Mouse (Mus musculus): ENCODE results near the gene Sirt3. TPM values are rescaled to one million over a fixed set of nuclear protein-coding genes. Genes with fewer than 3 reads are reported as not detected.
"Not testable (repeated sequence)": the region's sequence is repeated elsewhere in the genome, so short reads cannot be mapped to it uniquely, and the experiment has no call there.

The Sirt3 gene
- total RNA-seq, 2 experiments from 2014 or later = 26.0 to 31.3 TPM

DNA sequence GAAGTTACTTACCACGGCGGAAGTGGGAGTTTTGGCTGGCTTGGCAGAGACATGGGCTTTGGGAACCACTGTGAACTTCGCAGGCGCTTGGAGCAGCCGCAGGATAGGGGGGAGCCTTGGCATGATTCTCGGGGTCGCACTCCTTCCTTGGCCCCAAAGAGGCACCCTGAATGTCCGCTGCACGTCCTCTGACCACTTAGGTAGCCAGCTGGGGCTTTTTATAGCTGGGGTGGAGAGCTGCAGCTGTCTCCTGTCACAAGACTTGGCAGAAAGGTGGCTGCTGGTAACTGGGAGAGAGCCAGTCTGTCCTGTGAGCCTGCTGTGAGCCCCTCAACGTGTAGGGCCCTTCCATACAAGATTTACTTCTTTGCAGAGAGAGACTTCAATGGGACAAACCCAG, 18.1 kb upstream of the Sirt3 start, which contains the start of gene Cox8b:
Cox8b (minus strand) TSS at position 227 of the 400 bp plus-strand sequence.
- intact Hi-C loops (cut with DNase I) = loop anchor here (10.0 kb wide), 1 partner anchor 275 kb away; the partner anchor contains the start of gene Rnh1
- peak; percentile 21 for DNase-seq

DNA sequence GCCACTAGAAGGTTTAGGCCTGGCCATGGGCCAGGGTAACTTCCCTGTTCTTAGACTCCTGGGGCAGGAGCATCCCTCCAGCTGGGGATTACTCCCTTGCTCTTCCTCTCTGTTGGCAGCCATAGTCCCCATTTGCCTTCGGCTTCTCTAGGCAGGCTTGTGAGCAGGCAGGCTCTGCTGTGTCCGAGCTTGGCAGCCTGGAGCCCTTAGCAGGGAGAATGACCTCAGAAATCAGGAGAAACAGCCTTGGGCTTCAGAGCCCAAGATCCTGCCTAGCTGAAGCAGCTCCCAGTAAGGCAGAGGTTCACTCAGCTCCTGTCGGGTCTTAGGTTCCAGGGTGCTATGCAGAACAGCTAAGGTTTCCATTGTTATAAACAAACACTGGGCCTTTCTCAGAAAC, 17.0 kb upstream of the Sirt3 start:
- intact Hi-C loops (cut with DNase I) = no loop called here
- DNase-seq = no peak

DNA sequence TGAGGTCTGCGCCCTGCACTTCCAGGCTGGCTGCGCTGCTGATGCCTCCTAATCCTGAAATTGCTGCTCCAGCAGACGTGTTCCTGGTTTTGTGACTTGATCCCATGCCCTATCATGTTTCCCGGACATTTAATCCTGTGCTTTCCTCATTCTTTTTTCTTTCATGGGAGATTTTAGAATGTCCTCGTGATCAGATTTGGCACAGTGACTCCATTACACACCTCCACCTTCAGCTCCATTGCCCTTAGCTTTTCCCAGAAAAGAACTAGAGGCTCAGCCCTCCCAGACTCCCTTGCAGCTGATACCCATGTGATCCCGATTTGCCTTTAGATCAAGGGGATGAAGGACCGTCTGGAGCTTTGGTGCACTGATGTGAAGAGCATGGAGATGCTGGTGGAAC, 15.8 kb upstream of the Sirt3 start:
- intact Hi-C loops (cut with DNase I) = no loop called here
- no peak for DNase-seq

DNA sequence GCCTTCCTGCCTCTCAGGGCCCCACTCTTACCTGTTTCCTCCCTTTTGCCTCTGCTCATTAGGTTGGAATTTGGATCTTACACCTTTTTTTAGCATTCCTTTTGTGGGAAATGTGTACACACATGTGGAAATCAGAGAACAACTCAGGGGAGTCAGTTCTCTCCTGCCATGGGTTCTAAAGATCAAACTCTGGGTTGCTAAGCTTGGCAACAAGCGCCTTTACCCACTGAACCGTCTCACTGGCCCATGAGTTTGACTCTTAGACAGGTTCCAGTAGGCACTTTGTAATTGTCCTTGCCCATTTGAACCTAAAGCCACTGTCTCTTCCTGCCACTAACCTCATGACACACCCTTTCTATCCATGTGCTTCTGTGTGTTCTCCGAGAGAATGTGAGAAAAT, 12.5 kb upstream of the Sirt3 start:
- DNase-seq = no peak

DNA sequence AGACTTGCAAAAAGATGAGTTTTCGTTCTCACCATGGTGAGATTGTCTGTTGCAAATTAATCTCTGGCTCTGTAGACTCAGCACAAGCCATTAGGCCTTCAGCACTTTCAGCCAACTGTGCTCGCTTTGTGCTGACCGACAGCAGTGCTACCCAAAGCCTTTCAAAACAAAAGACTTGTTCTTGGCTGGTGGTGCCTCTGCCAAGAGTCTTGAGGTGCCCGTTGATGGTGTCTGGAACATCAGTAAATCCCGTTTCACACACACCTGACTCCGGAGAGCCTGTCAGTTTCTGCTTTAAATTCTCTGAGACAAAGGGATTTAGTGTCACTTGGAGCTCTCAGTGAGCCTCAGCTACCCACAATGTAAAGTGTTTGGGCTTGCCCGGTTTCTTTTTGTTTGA, 11.9 kb upstream of the Sirt3 start:
- DNase-seq = no peak
- intact Hi-C loops (cut with DNase I) = no loop called here

More for the DNA sequence above, 12.5 kb upstream of the Sirt3 start:
- intact Hi-C loops (cut with DNase I) = no loop called here

DNA sequence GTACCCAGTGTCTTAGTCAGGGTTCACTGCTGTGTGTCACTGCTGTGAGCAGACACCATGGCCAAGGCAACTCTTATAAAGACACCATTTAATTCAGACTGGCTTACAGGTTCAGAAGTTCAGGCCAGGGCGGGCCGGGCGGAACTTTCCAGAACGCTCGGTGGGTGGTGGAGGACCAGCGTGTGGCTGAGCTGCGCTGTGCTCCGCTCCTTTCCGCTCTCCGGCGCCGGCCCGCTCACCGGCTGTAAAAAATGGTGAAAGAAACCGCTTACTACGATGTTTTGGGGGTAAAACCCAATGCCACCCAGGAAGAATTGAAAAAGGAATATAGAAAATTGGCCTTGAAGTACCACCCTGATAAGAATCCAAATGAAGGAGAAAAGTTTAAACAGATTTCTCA, 8.5 kb upstream of the Sirt3 start:
- intact Hi-C loops (cut with DNase I) = not testable (repeated sequence)

DNA sequence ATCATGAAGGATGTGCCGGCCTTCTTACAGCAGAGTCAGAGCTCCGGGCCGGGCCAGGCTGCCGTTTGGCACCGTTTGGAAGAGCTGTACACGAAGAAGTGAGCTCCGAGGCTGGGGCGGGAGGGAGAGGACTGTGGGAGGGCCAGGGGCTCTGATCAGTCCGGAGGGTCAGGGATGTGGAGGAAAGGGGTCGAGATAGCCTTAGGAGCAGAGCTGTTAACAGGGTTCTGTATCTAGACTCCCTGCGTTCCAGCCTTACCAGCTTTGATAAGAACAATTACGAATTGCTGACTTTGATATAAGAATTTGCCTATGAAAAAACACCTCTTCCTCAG, 327 bp upstream of the Sirt3 start:
- no peak for DNase-seq
- intact Hi-C loops (cut with DNase I) = loop anchor here (5.0 kb wide), 1 partner anchor 805 kb away; no protein-coding TSS in a partner anchor

More for the DNA sequence above, 8.5 kb upstream of the Sirt3 start:
- not testable (repeated sequence) for DNase-seq

DNA sequence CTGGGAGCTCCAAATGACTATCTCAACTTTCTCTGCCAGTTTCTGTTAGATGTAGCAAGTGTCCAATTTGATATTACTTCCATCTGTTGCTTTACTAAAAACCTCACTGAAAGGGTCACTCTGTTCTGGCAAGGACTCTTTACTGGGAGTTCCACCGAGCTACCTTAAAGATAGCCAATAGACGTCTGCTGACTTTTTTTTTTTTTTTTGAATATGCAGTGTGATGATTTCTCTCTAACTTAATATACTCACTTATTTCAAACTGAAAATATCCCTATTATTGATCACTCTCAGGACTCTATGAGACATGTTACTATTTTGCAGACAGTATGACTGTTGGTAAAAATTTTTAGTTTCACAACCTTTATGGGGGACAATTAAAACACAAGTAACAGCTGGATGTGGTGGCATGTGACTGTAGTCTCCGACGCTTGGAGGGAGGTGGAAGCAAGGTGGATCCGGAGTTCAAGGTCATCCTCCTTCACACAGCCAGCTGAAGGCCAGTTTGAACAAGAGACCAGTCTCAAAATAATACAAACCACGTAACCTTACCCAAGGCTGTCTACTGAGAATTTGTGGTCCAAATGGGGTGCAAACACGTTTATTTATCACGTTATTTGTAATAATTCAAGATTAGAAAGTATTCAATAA, 1.1 kb downstream of the Sirt3 start:
- intact Hi-C loops (cut with DNase I) = loop anchor here (5.0 kb wide), 1 partner anchor 804 kb away; no protein-coding TSS in a partner anchor
- no peak for DNase-seq

DNA sequence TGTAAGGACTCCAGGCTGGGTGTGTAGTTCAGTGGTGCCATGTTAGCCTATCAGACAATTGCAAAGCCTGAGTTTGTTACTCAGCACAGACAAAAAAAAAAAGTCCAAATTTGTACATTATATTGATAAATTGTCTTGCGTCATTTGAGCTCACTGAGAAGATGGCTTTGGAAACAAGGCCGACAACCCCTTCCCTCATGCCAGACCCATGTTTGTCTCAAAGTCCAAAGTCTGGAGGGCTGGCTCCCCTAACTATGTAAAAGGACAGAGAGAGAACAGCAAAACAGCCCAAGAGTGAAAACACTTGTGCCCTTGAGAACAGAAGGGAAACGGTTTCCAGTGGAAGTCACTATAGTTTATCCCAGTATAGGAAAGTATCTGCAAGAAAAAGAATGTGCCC, 1.7 kb downstream of the Sirt3 start:
- intact Hi-C loops (cut with DNase I) = loop anchor here (5.0 kb wide), 1 partner anchor 803 kb away; no protein-coding TSS in a partner anchor
- no peak for DNase-seq

DNA sequence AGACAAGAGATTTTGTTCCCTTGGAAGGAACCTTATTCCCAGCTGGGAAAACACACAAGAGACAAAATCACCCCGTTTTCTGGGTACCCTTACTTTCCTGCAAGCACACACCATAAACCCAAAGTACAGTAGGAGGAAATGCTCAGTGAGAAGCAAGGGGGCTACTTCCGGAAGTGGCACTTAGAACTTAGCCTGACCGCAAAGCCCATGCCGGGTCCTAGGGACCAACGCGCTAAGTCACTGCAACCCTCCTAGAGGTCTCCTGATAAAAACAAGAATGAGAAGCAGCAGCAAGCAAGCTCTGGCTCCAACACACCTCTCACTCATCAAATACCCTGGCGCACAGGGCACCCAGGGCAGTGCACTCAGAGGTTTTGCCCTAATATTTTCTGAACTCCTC, 2.8 kb downstream of the Sirt3 start:
- intact Hi-C loops (cut with DNase I) = no loop called here

DNA sequence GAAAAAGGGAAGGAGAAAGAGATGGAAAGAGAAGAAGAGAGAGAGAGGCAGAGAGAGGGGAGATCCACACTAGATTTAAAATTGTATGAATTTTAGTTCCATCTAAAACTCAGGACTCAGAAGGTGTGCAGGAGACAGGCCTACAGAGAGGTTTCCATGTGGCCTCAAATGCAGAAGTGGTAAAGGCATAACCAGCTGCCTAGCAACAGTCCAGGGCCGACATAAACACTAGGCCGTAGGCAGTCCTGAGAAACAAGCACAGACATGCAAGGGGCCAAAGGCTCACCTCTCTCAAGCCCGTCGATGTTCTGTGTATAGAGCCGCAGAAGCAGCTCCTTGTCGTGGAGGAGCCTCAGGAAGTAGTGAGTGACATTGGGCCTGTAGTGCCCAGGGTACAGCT, 4.7 kb downstream of the Sirt3 start:
- no peak for DNase-seq
- intact Hi-C loops (cut with DNase I) = no loop called here

More for the DNA sequence above, 2.8 kb downstream of the Sirt3 start:
- DNase-seq = no peak

DNA sequence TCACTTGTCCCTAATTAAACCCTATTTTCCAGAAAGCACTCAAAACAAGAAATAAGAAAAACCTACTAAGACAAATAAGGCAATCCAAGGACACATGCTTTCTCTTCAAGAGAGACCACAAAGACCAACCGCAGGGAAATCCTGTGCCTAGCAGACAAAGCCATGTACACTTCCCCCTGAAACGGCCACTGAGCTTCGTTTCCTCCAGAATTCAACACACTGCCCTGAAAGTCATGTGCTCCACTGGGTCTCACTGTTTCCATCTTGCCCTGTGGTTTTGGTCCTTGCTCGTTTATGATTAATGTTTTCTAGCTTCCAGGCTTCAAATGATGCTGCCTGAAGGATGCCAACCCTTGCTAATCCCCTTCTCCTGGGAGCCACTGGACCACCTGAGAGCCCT, 7.9 kb downstream of the Sirt3 start:
- DNase-seq = no peak
- intact Hi-C loops (cut with DNase I) = no loop called here

DNA sequence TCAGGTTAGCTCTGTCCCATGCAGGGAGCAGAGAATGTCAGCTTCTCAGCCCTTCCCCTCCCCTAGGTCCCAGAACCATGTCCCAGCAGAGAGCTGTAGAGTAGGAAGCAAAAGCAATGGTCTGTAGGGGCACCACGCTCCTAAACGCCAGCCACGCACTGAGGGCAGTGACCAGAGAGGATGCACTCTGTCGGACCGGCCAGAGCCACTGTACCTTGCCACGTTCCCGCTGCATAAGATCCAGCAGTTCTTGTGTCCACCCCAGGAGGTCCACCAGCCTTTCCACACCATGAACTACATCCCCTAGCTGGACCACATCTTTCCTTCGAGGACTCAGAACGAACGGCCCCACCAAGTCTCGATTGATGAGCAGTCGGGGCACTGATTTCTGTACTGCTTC, 17.3 kb downstream of the Sirt3 start:
- no peak for DNase-seq
- intact Hi-C loops (cut with DNase I) = no loop called here

DNA sequence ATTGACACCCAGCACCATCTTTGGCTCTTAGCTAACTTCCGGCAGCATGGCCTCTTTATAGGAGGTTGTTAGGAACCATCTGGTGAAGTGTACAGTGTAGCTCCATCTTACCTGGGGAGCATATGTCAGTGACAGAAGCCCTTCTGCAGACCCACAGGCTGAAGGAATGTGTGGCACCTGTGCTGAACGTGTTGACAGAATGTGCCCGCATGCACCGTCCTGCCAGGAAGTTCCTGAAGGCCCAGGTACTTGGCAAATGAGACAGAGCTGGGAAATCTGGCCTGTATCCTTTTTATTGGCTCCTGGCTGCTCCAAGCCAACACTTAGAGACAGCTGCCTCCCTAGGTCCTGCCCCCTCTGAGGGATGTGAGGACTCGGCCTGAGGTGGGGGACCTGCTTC, 21.4 kb downstream of the Sirt3 start:
- intact Hi-C loops (cut with DNase I) = no loop called here
- DNase-seq = no peak

DNA sequence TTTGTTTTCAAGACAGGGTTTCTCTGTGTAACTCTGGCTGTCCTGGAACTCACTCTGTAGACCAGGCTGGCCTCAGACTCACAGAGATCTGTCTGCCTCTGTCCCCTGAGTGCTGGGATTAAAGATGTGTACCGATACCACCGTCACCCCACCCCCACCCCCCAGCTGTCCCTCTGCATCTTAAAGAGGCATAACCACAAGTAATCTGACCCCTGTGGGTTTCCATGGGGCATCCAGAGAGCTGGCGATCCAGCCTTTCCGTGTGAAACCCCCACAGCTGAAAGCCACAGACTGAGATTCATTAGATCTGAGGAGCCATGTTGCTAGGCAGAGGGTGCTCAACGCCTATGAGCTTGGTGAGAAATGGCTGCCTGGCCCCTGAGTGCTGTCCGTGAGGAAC, 22.1 kb downstream of the Sirt3 start:
- intact Hi-C loops (cut with DNase I) = loop anchor here (10.0 kb wide), 1 partner anchor 315 kb away; the partner anchor contains the start of gene Rnh1

DNA sequence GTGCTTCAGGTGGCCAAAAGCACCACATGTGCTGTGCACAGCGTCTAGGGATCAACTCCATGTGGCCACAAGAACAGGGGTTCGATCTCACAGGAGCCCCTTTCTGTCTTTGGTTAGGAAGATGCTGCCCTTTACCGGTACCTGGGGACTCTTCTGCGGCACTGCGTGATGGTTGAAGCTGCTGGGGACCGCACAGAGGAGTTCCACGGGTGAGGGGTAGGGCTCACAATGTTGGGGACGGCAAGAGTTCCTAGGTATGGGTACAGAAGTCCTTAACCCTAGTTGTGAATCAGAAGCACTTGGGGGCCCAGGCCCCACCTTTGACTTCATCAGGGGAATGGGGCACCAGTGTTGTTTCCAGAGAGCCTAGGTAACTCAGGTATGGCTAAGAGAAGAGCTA, 23.4 kb downstream of the Sirt3 start:
- intact Hi-C loops (cut with DNase I) = loop anchor here (10.0 kb wide), 1 partner anchor 316 kb away; the partner anchor contains the start of gene Rnh1
- no peak for DNase-seq

More for the DNA sequence above, 22.1 kb downstream of the Sirt3 start:
- no peak for DNase-seq

DNA sequence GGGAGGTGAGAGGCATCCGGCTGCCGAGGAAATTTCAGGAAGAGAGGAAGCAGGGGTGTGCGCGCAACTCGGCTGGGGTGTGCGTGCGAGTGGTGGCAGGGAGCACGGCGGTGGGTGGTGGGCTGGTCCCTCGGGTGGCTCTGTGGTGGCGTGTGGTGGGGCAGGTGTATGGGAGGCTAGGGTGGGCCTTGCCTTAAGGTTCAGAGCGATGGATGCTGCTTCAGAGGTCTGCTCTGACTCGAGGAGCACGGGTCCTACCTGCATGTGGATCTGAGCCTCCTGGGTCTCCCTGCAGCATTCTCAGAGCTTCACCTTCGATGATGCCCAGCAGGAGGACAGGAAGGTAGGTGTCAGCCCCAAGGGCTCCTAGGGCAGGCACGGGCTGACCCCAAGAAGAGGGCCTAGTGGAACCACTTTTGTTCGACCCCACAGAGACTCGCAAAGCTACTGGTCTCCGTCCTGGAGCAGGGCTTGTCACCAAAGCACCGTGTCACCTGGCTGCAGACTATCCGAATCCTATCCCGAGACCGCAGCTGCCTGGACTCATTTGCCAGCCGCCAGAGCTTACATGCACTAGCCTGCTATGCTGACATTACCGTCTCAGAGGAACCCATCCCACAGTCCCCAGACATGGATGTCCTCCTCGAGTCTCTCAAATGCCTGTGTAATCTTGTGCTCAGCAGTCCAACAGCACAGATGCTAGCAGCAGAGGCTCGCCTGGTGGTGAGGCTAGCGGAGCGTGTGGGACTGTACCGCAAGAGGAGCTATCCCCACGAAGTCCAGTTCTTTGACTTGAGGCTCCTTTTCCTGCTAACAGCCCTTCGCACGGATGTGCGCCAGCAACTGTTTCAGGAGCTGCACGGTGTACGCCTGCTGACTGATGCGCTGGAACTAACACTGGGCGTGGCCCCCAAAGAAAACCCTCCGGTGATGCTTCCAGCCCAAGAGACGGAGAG, 24.3 kb downstream of the Sirt3 start, which contains the start of gene Bet1l:
Bet1l (minus strand) TSS at position 28 of the 956 bp plus-strand sequence.
- intact Hi-C loops (cut with DNase I) = loop anchor here (10.0 kb wide), 1 partner anchor 317 kb away; the partner anchor contains the start of gene Rnh1
- DNase-seq = peak; percentile 22

DNA sequence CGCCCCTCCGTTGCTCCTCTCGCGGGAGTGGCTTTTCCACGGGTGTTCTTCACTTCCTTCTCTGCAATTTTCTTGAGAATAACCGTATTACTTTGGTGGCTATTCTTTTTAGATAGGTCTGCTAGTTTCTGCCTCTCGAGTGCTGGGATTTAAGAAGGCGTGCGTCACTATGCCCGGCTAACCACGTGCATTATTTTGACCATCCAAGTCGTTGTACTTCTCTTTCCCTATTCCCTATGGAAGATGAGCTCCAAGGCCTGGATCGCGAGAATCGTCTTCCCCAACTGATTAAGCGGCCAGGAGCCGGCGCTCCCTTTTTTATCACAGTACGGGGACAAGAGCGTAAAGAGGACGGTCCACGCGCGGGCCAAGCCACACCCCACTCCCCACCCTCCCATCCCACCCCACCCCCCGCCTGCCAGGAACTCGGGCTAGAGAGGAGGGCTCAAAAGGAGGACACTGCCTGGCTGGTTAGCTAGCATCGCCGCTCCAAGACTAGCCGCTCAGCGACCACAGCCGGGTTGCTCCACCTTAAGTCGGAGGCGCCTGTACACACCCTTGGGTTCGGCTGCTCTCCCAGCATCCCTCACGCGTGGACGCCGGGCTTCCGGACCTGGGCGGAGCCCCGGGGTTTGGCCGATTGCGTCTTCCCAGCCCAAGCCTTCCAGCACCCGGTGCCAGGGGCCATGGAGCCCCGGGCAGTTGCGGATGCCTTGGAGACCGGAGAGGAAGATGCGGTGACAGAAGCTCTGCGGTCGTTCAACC, 25.1 kb downstream of the Sirt3 start, which contains the start of gene Ric8a:
Ric8a (plus strand) TSS at position 173 of the 765 bp plus-strand sequence.
- intact Hi-C loops (cut with DNase I) = loop anchor here (10.0 kb wide), 1 partner anchor 318 kb away; the partner anchor contains the start of gene Rnh1
- DNase-seq = peak; percentile 85

DNA sequence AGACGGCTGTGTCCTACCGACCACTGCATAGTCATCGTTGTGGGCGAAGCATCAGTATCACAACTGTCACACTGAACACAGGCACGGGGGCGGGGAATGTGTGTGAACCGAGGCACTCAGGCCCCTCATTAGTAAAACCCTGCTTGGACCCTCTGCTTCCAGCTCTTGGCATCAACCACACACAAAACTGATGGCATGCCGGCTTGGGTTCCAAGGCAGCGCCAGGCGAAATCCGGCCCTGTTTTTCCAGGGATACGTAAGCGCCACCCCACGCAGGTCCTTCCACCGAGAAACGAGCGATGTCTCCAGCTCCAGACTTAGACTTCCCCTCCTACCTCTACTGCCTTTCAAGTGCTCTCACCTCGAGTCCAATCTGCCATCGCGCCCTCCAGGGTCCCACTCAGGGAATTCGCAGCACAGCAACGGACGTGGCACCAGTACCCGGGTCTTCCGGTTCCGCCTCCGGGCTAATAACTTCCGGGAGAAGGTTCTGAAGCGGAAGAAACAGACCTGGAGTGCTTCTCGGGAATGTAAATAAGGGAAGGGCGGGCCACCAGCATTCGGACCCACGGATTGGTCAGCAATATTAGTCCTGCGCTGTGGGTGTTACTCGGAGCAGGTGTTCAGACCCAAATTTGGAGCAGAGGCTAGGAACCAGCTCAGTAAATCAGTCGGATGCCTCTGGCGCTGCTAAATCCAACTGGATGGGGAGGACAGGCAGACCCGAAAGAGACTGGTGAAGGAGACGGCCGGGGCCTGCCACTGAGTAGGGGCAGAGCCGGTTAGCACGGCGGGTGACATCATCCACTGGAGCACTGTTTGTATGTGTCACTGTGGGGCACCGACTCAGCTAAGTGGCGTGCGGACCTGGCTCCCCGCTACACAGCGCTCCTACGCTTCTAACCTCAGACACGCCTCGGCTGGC, 26.0 kb downstream of the Sirt3 start, which contains the start of gene Gm45785:
Gm45785 (minus strand) TSS at position 472 of the 925 bp plus-strand sequence.
- intact Hi-C loops (cut with DNase I) = loop anchor here (10.0 kb wide), 1 partner anchor 319 kb away; the partner anchor contains the start of gene Rnh1
- DNase-seq = peak; percentile 78

All from left cerebral cortex, postnatal 4 days (tissue).